Mouse (Mus musculus) ES-Bruce4 (cell line): ENCODE measurements around the gene A930018P22Rik. TPM values are rescaled to one million over a fixed set of nuclear protein-coding genes. Genes with fewer than 3 reads are reported as not detected.

Experiments used
- H3K27ac ChIP-seq: 2 replicates; pipeline ENCODE4 v1.5.1; 2012; ENCODE audit warnings: low read length, inconsistent platforms; ENCODE audit not compliant: insufficient read depth
- H3K27me3 ChIP-seq: 2 replicates; pipeline ENCODE4 v1.6.1; 2012; ENCODE audit warnings: mild to moderate bottlenecking, low read length, inconsistent platforms; ENCODE audit not compliant: control insufficient read depth, poor library complexity, insufficient read depth, severe bottlenecking
- H3K36me3 ChIP-seq: 2 replicates; pipeline ENCODE4 v1.6.1; 2012; ENCODE audit warnings: inconsistent platforms, mild to moderate bottlenecking, low read length, moderate library complexity; ENCODE audit not compliant: control insufficient read depth, poor library complexity, insufficient read depth, severe bottlenecking
- H3K4me1 ChIP-seq: one replicate; pipeline ENCODE4 v1.8.1; 2011; ENCODE audit warnings: low read length; ENCODE audit not compliant: control insufficient read depth, insufficient read depth
- H3K4me3 ChIP-seq: 2 replicates; pipeline ENCODE4 v1.5.1; 2011; ENCODE audit warnings: low read depth, mild to moderate bottlenecking, low read length
- H3K9ac ChIP-seq: 2 replicates; pipeline ENCODE4 v1.6.1; 2012; ENCODE audit warnings: low read depth, mild to moderate bottlenecking, inconsistent platforms; ENCODE audit not compliant: poor library complexity, severe bottlenecking
- H3K9me3 ChIP-seq: replicated peaks from 2 replicates; pipeline ENCODE4 v1.6.1; 2012; ENCODE audit warnings: mild to moderate bottlenecking, low read length, inconsistent platforms; ENCODE audit not compliant: control insufficient read depth, poor library complexity, insufficient read depth, severe bottlenecking
- CTCF ChIP-seq: IDR thresholded peaks from one replicate; pipeline ENCODE4 v1.8.1; 2011; ENCODE audit warnings: low read depth, low read length
- EP300 ChIP-seq: IDR thresholded peaks from 2 replicates; pipeline ENCODE4 v1.6.1; 2011; ENCODE audit warnings: low read depth, low read length; ENCODE audit not compliant: insufficient read depth
- POLR2A ChIP-seq: IDR thresholded peaks from one replicate; pipeline ENCODE4 v1.8.1; 2011; ENCODE audit warnings: low read length; ENCODE audit not compliant: insufficient read depth
- polyA plus RNA-seq: library from polyadenylated mRNA; stranded (reverse); fragments of >200 nt; gene quantifications from 2 replicates; pipeline ENCODE4 v1.2.4, GENCODE M21; 2011; ENCODE audit warnings: low read depth; ENCODE audit not compliant: missing spikeins, insufficient read depth, insufficient read length

The A930018P22Rik gene
- polyA plus RNA-seq, 1 experiment, result not detected

- Histone ChIP-seq H3K9me3 (no peaks in the 10 kb centered on the region), H3K4me1 (no peaks in the 10 kb centered on the region), H3K27ac (no peak overlapping the region), H3K27me3 (no peaks in the 10 kb centered on the region), H3K9ac (no peak overlapping the region), H3K4me3 (no peak overlapping the region), H3K36me3 (no peaks in the 10 kb centered on the region)
- TF ChIP-seq CTCF, result peak; percentile 75
- no peak for TF ChIP-seq EP300
These were observed 11.8 kb downstream of the A930018P22Rik start for GRCm38 (mm10) chr2:104134150-104135056.

GRCm38 (mm10) chr2:104135920-104136319 is 13.4 kb downstream of the A930018P22Rik start:
- no peak overlapping the region for H3K4me3 ChIP-seq
- no peak overlapping the region for H3K27ac ChIP-seq
- no peaks in the 10 kb centered on the region for H3K27me3 ChIP-seq
- H3K36me3 ChIP-seq, result no peaks in the 10 kb centered on the region
- TF ChIP-seq POLR2A, result no peak
- TF ChIP-seq EP300, result no peak
- no peak for TF ChIP-seq CTCF
- H3K4me1 ChIP-seq, result no peaks in the 10 kb centered on the region
- no peak overlapping the region for H3K9ac ChIP-seq
- no peaks in the 10 kb centered on the region for H3K9me3 ChIP-seq

DNA sequence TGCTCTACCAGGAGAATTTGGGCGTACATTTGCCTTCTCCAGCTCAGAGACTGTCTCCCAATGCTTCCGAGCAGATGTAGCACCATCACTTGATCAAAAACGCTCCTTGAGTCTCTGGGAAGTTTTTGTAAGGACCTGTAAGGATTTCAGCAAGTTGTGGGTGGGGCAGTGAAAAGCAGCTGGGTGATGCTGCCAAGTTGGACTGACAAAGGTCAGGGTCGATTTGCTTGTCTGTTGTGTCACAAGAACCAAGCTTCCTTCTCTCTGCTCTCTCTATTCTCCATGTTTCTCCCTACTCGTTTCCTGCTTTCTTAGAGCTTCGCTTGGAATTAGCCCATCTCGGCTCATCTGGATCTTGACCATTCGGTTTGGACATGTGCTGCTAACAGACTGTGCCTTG is 19.6 kb downstream of the A930018P22Rik start:
- Histone ChIP-seq H3K9me3 (no peaks in the 10 kb centered on the region; the same call in 1 of the 2 replicates), H3K36me3 (no peaks in the 10 kb centered on the region), H3K9ac (no peak overlapping the region), H3K4me3 (no peak overlapping the region), H3K27me3 (no peaks in the 10 kb centered on the region), H3K27ac (no peak overlapping the region), H3K4me1 (no peaks in the 10 kb centered on the region)
- TF ChIP-seq CTCF (no peak), POLR2A (no peak), EP300 (no peak)

- TF ChIP-seq EP300, result no peak
- no peak for TF ChIP-seq CTCF
- TF ChIP-seq POLR2A, result no peak
- Histone ChIP-seq H3K27ac (no peak overlapping the region), H3K4me3 (no peak overlapping the region), H3K4me1 (no peaks in the 10 kb centered on the region), H3K36me3 (no peaks in the 10 kb centered on the region), H3K9me3 (no peaks in the 10 kb centered on the region; the same call in 1 of the 2 replicates), H3K27me3 (no peaks in the 10 kb centered on the region), H3K9ac (no peak overlapping the region)
These were observed 21.4 kb downstream of the A930018P22Rik start for GRCm38 (mm10) chr2:104144004-104144403.

DNA sequence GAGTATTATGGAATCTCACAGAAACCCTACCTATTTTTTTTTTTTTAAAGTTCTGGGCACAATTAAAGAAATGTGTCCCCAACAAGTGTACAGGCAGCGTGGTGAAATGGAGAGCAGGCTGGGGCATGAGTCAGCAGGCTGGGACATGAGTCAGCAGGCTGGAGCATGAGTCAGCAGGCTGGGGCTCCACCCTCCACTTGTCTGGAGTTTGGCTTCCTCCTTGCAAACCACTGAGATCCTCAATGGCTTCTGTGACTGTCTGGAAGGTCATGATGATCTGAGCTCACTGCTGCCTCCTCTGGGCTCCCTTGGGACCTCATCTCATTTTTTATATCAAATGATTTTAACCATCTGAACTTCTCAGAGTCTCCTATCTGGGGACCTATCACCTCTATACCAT is 23.4 kb downstream of the A930018P22Rik start:
- H3K36me3 ChIP-seq, result no peaks in the 10 kb centered on the region
- TF ChIP-seq EP300 (0 out of 2 replicates have a peak, but pooled peaks have one; percentile 35), POLR2A (no peak)
- no peak overlapping the region for H3K9ac ChIP-seq
- H3K27me3 ChIP-seq, result no peaks in the 10 kb centered on the region
- no peak overlapping the region for H3K27ac ChIP-seq
- H3K9me3 ChIP-seq, result no peaks in the 10 kb centered on the region; the same call in 1 of the 2 replicates
- H3K4me1 ChIP-seq, result no peaks in the 10 kb centered on the region
- H3K4me3 ChIP-seq, result no peak overlapping the region

GRCm38 (mm10) chr2:104147910-104148561 is 25.5 kb downstream of the A930018P22Rik start:
- H3K4me3 ChIP-seq, result no peak overlapping the region
- H3K27me3 ChIP-seq, result no peaks in the 10 kb centered on the region
- no peaks in the 10 kb centered on the region for H3K36me3 ChIP-seq
- no peaks in the 10 kb centered on the region; the same call in 1 of the 2 replicates for H3K9me3 ChIP-seq
- TF ChIP-seq POLR2A, result no peak
- no peak for TF ChIP-seq EP300
- TF ChIP-seq CTCF, result no peak
- H3K9ac ChIP-seq, result no peak overlapping the region
- no peaks in the 10 kb centered on the region for H3K4me1 ChIP-seq
- H3K27ac ChIP-seq, result no peak overlapping the region
